Mouse (Mus musculus): ENCODE results near the gene Ctcfl. TPM values are rescaled to one million over a fixed set of nuclear protein-coding genes. Genes with fewer than 3 reads are reported as not detected.

Ctcfl gene
- polyA plus RNA-seq, 1 experiment: 0.55 TPM

DNA sequence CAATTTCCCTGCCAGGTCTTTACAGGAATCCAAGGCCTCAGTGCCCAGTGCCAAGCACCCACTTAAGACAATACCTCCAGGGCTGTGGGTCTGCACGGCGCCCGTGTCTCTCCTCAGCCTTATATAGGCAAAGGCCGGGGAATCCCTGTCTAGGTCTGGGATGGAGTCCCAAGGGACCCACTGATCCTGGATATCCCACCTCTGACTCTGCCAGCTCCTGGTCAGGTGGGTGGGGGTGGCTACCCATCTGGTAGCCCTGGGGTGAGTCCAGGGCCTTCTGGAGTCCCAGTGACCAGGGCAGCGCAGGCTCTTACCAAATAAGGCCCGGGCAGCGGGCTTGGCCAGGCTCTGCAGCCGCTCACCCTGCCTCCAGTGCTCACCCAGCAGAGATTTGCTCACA lies 66.4 kb downstream of the Ctcfl start:
- Histone ChIP-seq H3K4me1 (ENCODE audit: control insufficient read depth, insufficient read depth, insufficient read length, low read length) (no peaks in the 10 kb centered on the region), H3K4me3 (ENCODE audit: insufficient read depth, low read depth, low read length) (no peak overlapping the region), H3K27ac (replicated peaks; ENCODE audit: low read depth, low read length) (no peak overlapping the region)

DNA sequence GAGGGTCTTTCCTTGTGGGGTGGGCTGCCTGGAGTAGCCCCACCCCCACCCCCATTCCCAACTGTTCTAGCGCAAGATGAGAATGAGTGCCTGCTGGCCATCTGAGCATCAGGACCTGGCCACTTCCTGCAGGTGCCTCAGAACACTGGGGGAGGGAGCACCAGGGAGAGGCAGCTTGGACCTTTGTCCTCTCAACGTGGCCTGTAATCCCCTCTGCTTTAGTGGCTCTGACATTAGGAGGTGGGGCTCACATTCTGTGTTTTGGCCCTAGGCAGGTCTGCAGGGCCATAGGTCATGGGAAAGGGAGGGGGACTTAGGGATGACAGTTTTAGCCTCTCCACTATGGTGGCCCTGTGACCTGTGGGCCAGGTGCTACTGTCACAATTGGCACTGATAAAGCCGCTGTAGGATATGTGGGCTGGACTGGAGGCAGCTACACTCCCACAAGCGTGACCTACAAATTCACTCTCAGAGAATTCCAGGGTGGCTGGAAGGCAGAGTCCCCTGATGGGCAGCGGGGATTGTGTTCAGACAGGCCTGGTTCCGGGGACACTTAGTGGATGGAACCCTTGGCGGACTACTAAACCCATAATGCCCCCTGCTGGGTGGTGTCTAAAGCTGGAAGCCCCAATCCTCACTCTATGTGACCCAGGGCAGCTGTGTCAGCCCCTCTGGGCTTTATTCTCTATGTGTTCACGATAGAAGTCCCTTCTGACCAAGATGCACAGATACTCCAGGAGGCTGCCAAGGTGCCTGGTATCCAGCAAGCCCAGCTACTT lies 68.5 kb downstream of the Ctcfl start:
- Histone ChIP-seq H3K4me1 (ENCODE audit: control insufficient read depth, insufficient read depth, insufficient read length, low read length) (peaks cover 2% of the 10 kb centered on the region; the same call in 1 of the 2 replicates), H3K27ac (replicated peaks; ENCODE audit: low read depth, low read length) (no peak overlapping the region), H3K4me3 (ENCODE audit: insufficient read depth, low read depth, low read length) (no peak overlapping the region)

DNA sequence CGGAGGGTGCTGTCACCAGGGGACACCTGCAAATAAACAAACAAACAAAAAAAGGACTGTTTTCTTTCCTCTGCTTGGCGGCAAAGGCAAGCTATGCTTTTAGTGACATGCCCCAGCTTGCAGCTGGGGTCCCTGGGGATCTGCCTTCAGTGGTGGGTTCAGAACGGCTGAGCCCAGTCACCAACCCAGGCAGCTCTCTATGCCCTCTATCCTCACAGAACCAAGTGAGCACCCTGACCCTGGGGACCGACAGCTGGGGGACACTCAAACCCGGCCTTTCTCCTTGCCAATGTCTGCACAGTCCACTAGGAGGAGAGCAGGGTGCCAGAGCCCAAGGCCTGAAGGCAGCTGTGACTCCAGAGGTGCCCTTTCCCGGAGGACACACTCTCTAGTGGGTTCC lies 69.5 kb downstream of the Ctcfl start:
- Histone ChIP-seq H3K4me3 (ENCODE audit: insufficient read depth, low read depth, low read length) (no peak overlapping the region), H3K27ac (replicated peaks; ENCODE audit: low read depth, low read length) (no peak overlapping the region), H3K4me1 (ENCODE audit: control insufficient read depth, insufficient read depth, insufficient read length, low read length) (peaks cover 5% of the 10 kb centered on the region)

DNA sequence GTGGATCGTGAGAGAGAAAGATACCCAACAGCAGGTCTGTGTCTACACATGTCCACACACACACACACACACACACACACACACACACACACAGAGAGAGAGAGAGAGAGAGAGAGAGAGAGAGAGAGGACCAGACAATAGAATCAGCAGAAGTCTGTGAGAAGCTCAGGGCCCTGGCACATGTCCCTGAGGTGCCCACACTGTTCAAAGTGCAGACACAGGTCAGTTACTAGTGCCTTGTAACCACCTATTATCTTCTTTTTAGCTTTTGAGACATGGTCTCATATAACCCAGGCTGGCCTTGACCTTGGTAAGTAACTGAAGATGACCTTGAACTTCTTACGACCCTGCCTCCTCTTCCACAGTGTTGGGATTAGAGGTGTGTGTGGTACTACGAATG lies 70.1 kb downstream of the Ctcfl start:
- Histone ChIP-seq H3K4me1 (ENCODE audit: control insufficient read depth, insufficient read depth, insufficient read length, low read length) (peaks cover 6% of the 10 kb centered on the region), H3K27ac (replicated peaks; ENCODE audit: low read depth, low read length) (no peak overlapping the region), H3K4me3 (ENCODE audit: insufficient read depth, low read depth, low read length) (no peak overlapping the region)

DNA sequence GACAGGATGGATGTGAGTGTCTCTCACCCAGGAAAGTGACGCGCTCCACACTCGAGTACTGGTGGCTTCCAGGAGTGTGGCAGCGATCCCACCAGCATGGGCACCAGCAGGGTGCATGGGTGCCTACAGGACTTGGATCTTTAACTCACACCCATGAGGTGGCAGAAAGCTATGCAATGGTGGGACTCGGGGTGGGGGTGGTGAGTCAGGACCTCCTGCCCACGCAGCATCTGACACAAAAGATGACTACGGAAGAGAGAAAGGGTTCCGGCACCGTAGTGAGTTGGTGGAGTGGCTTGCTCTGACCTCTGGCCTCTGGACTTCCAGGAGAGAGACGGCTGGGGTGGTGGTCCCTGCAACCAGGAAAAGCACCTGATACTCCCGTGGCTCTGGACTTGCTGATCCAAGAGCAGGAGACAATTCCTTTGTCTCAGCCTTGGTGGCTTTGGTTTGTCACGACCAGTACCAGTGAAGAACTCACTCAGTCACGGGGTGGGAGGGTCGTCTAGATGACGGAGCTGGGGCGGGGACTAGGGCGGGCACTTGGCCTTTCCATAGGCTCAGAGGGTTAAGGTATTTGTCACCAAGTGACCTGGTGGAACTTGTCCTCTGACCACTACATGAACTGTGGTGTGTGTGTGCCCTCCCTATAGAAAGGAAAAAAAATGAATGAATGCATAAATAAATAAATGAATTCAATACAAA lies 71.1 kb downstream of the Ctcfl start:
- Histone ChIP-seq H3K4me1 (ENCODE audit: control insufficient read depth, insufficient read depth, insufficient read length, low read length) (peaks cover 6% of the 10 kb centered on the region), H3K27ac (replicated peaks; ENCODE audit: low read depth, low read length) (no peak overlapping the region), H3K4me3 (ENCODE audit: insufficient read depth, low read depth, low read length) (no peak overlapping the region)

DNA sequence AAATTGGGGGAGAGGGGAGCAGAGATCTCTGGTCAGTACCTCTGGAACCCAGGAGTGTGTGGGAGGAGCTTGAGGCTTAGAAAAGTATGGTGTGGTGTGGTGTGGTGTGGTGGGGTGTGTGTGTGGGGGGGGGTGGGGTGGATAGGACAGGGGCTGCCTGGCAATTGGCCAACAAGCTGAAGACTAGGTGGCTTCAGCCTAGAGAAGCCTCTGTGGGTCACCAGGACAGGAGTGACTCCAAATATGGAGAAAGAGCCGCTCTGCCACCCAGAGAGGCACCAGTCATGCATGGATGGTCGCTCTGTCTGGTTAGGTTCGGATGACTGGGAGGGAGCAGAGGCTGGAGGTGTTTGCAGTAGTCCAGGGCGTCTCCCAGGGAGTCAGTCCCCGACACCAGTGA lies 71.9 kb downstream of the Ctcfl start:
- Histone ChIP-seq H3K4me1 (ENCODE audit: control insufficient read depth, insufficient read depth, insufficient read length, low read length) (peaks cover 6% of the 10 kb centered on the region), H3K27ac (replicated peaks; ENCODE audit: low read depth, low read length) (no peak overlapping the region), H3K4me3 (ENCODE audit: insufficient read depth, low read depth, low read length) (no peak overlapping the region)

DNA sequence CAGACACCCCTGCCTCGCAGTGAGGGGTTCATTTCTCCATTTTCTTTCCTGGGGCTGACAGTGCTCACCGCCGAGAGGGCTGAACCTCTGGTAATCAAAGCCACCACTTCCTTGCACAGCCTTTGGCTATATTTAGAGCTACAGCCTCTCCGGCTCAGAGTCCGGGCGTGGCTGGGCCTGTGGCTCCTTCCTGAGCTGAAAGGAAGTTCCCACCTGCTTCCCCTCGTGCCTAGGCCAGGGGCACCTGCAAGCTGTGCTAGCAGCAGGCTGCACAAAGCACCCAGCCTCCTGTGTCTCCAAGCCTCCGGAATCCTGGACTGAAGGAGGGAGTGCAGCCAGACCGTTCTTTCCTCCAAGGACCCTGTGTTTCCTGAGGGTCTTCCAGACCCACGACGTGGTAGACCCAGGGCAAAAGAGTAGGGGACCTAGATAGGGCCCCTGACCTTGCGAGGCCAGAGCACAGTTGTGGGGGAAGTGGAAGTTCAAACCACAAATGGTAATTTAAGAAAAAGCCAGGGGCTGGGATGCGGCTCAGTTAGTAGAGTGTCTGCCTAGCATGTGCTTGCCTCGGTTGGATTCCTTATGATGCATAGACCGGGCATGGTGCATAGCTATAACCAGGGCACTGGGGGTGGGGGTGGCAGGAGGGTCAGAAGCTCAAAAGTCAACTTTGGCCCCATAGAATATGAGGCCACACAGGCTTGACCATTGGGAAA lies 72.6 kb downstream of the Ctcfl start:
- Histone ChIP-seq H3K4me3 (ENCODE audit: insufficient read depth, low read depth, low read length) (no peak overlapping the region), H3K27ac (replicated peaks; ENCODE audit: low read depth, low read length) (0 out of 2 replicates have a peak overlapping the region, but pooled peaks have one; percentile 25), H3K4me1 (ENCODE audit: control insufficient read depth, insufficient read depth, insufficient read length, low read length) (peaks cover 6% of the 10 kb centered on the region)

DNA sequence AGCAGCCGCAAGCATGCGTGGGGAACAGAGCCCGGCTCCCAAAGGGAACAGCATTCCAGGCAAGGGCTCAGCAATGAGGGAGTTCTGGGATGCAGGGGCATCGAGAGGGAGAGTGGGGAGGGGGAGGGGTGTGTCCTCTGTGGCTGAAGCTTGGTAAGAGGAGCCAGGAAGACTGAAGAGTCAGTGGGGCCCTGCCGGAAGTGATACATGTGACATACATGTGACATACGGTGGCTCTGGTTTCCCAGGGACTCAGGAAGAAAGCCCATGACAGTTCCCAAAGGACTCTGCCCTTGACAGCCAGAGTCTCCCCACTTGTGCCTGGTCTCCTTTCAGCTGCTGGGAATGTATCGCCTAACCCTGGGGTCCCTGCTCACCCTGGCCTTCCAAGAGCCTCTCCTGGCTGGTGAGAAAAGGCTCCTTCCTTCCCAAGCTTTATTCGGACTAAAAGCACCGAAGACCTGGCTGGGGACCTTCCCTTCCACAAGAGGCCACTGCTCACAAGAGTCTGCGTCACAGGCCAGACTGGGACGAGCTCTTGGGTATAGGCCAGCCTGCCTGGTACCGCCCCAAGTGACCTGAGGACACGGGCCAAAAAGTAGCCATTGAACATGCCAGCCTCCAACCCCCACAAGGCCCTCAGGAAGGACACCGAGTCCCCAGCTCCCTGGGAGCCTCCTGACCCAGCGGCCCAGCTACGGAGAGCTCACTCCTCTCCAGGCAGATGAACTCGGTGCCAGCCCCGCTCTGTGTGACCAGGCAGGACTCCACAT lies 74.9 kb downstream of the Ctcfl start:
- Histone ChIP-seq H3K4me3 (ENCODE audit: insufficient read depth, low read depth, low read length) (no peak overlapping the region), H3K4me1 (ENCODE audit: control insufficient read depth, insufficient read depth, insufficient read length, low read length) (peaks cover 6% of the 10 kb centered on the region), H3K27ac (replicated peaks; ENCODE audit: low read depth, low read length) (peak overlapping the region; percentile 90)

Other genes with a start within 250 kb of the Ctcfl start
- gene Bmp7, start 179.2 kb downstream of the Ctcfl start, polyA plus RNA-seq (2012; ENCODE audit: insufficient read depth, insufficient read length, missing spikeins): 0.28 and 0.29 TPM in 2 replicates
- gene Spo11, start 141.8 kb downstream of the Ctcfl start, polyA plus RNA-seq (2012; ENCODE audit: insufficient read depth, insufficient read length, missing spikeins): not detected in 2 replicates
- 25.9 and 34.4 TPM in 2 replicates for gene Rae1, start 119.4 kb downstream of the Ctcfl start, polyA plus RNA-seq (2012; ENCODE audit: insufficient read depth, insufficient read length, missing spikeins)
- gene Rbm38, start 99.0 kb downstream of the Ctcfl start, polyA plus RNA-seq (2012; ENCODE audit: insufficient read depth, insufficient read length, missing spikeins): 13.5 and 14.5 TPM in 2 replicates
- gene Pck1, start 33.5 kb upstream of the Ctcfl start, polyA plus RNA-seq (2012; ENCODE audit: insufficient read depth, insufficient read length, missing spikeins): 1,317 and 1,888 TPM in 2 replicates
- 1.6 TPM in 1 of 2 replicates, not detected in the other for gene Zbp1, start 99.4 kb upstream of the Ctcfl start, polyA plus RNA-seq (2012; ENCODE audit: insufficient read depth, insufficient read length, missing spikeins)
- gene Pmepa1, start 157.0 kb upstream of the Ctcfl start, polyA plus RNA-seq (2012; ENCODE audit: insufficient read depth, insufficient read length, missing spikeins): 108 and 141 TPM in 2 replicates

Data from brown adipose tissue, adult 24 weeks (tissue).